Mouse (Mus musculus): ENCODE data around the gene 1700024G13Rik.

DNA sequence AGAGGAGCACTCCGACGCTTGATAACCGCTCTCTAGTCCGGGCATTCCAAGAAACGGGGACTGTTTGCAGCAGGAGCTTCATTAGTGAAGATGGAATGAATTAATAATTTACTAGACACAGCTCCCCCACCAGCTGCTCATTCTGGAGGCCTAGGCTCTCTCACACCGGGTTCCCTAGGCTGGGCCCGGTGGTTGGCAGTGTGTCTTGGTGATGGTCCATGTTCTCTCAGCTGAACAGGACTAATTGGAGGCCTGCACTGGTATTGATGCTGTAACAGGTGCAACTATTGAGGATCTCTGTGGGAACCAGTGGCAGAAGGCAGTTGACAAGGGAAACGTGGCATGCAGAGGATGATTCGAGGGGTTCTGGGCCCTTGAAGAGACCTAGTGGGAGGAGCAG is 60.8 kb downstream of the 1700024G13Rik start:
- no peak for TF ChIP-seq CTCF (IDR thresholded peaks at IDR 0.05; ENCODE audit: insufficient read depth, low read depth, low read length)
- TF ChIP-seq POLR2A (IDR thresholded peaks at IDR 0.05; ENCODE audit: insufficient read depth, low read depth, low read length), result no peak

All from olfactory bulb, adult 2 months (tissue).